Mouse (Mus musculus): ENCODE measurements around the gene Lin54.

GRCm38 (mm10) chr5:100410281-100410680 lies 90.2 kb downstream of the Lin54 start:
- TF ChIP-seq CTCF (IDR thresholded peaks at IDR 0.05; ENCODE audit: low read depth) (no peak), EP300 (optimal IDR thresholded peaks at IDR 0.05) (no peak)
